Mouse (Mus musculus) thymus, adult 2 months (tissue): ENCODE data around the gene 5730596B20Rik.

ENCODE experiments used
- CTCF ChIP-seq: fragments of 200-500 bp; IDR thresholded peaks from 2 replicates; pipeline ENCODE4 v1.5.1; 2012; ENCODE audit warnings: mild to moderate bottlenecking, control low read depth, low read length, moderate library complexity, borderline replicate concordance; ENCODE audit not compliant: control insufficient read depth, poor library complexity, insufficient read depth; ENCODE audit errors: extremely low read depth
- POLR2A ChIP-seq: fragments of 200-500 bp; IDR thresholded peaks from 2 replicates; pipeline ENCODE4 v1.6.1; 2012; ENCODE audit warnings: mild to moderate bottlenecking, low read length, control low read depth, moderate library complexity; ENCODE audit not compliant: control insufficient read depth, poor library complexity, insufficient read depth; ENCODE audit errors: extremely low read depth

DNA sequence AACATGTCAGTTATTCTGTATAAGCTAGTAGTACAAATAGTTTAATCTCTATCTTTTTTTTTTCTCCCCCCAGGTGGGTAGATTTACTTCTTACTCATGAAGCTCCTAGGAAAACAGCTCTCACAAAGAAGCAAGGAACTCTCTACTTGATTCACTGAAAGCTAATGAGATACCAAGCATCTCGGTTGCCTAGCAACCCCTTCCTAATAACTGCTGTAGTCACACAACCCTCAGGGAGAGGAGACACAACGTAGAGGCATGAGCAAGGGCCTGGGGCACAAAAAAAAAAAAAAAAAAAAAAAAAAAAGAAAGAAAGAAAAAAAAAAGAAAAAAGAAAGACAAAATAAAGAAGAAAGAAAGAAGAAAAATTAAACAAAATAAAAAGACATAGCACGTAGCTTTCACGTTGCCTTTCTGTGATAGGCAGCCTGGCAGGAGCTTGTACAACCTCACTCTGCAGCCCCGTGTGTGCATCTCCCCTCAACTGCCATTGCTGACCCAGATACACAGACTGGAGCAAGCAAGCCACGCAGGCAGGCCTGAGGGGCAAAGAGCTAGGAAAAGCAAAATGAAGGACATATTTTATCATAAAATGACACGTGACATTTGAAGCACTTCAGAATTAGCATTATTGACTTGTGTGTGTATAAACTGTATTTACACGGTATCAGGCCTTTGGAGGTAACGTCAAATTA is 39.3 kb upstream of the 5730596B20Rik start:
- TF ChIP-seq CTCF, result no peak
- no peak for TF ChIP-seq POLR2A
